Mouse (Mus musculus): ENCODE measurements around the gene Etnk2. TPM values are rescaled to one million over a fixed set of nuclear protein-coding genes. Genes with fewer than 3 reads are reported as not detected.

Gene Etnk2
- polyA plus RNA-seq, 1 experiment from 2014 or later: 4.9 TPM

DNA sequence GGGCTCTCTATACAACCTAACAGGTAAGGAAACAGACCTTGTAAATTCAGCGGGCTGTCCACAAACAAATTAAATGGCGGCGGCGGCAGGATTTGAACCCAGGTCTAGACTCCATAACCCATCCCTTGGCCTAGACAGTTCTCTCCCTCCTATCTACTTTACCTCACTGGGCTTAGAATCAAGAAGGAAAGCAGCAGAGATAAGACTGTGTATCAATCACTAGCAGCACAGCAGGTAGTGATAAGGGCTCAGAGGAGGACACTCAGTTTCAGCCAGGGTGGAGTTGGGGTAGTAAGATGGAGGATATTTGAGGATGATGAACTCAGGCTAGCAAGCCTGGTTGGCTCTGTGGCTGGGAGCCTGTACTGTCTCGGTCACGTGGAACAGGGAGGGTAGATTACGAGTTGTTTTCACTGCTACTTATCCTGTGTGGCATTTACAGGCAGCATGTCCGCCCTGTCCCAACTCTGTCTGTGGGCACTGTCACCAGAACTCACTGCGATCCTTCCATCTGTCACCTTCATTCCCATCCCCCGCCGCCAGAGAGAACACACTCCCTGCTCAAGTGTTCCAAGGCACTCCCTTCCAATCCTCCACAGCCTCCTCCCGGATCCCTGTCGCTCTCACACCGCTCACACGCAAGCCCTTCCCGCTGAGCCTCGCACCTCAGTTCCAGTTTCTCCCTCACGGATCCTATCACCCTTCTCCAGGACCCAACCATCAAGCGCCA lies 24.3 kb downstream of the Etnk2 start:
- H3K4me2 ChIP-seq (replicated peaks; ENCODE audit: low read depth, low read length): no peak overlapping the region
- H3K27ac ChIP-seq (ENCODE audit: low read length): no peak overlapping the region
- H3K4me1 ChIP-seq (ENCODE audit: insufficient read depth, low read length): peaks cover 4% of the 10 kb centered on the region; the same call in 1 of the 2 replicates
- no peaks in the 10 kb centered on the region for H3K27me3 ChIP-seq (ENCODE audit: insufficient read depth, low read length)
- ATAC-seq (ENCODE audit: low FRiP score, low TSS enrichment): no peak
- H3K9ac ChIP-seq (replicated peaks; ENCODE audit: low read length): no peak overlapping the region
- 65% methylated on average over 19 of the region's 19 CpGs for whole genome bisulfite sequencing
- H3K4me3 ChIP-seq (ENCODE audit: low read length): no peak overlapping the region
- H3K36me3 ChIP-seq (ENCODE audit: insufficient read depth, low read length): peaks cover 87% of the 10 kb centered on the region
- no peaks in the 10 kb centered on the region; the same call in 1 of the 2 replicates for H3K9me3 ChIP-seq (ENCODE audit: low read length)

DNA sequence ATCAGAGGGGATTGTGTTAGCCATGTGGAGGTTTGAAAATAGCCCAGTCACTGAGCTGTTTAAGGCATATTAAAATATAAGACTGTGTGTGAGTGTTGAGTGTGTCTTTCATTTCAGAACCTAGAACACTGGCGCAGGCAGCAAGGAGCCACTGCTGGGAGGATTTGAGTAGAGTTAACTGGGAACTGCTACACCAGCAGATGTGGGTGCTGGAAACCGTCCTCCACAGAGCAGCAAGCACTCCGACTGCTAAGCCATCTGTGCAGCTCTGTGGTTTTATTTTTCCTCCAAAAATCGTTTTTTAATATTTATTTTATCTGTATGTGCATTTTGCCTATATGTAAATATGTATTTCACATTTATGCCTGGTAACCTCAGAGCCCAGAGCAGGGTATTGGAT lies 31.3 kb downstream of the Etnk2 start:
- Histone ChIP-seq H3K27me3 (ENCODE audit: insufficient read depth, low read length) (no peaks in the 10 kb centered on the region), H3K4me2 (replicated peaks; ENCODE audit: low read depth, low read length) (no peak overlapping the region), H3K36me3 (ENCODE audit: insufficient read depth, low read length) (peaks cover 31% of the 10 kb centered on the region), H3K9me3 (ENCODE audit: low read length) (no peaks in the 10 kb centered on the region; the same call in 1 of the 2 replicates), H3K4me3 (ENCODE audit: low read length) (no peak overlapping the region), H3K27ac (ENCODE audit: low read length) (no peak overlapping the region), H3K4me1 (ENCODE audit: insufficient read depth, low read length) (peaks cover 21% of the 10 kb centered on the region), H3K9ac (replicated peaks; ENCODE audit: low read length) (no peak overlapping the region)
- no peak for ATAC-seq (ENCODE audit: low FRiP score, low TSS enrichment)
- WGBS: 69% methylated on average over 4 of the region's 4 CpGs

DNA sequence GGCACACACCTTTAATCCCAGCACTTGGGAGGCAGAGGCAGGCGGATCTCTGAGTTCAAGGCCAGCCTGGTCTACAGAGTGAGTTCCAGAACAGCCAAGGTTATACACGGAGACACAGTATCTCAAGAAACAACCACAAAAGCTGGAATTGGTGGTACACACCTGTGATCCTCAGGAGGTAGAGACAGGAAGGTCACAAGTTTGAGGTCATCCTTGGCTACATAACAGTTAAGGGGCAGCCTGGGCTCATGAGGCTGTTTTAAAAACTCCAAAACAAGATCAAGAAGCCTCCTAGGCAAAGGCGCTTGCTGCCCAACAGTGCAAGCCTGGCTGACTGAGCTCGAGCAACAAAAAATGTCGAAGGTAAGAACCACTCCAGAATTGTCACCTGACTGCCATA lies 33.3 kb downstream of the Etnk2 start:
- Histone ChIP-seq H3K9me3 (ENCODE audit: low read length) (no peaks in the 10 kb centered on the region; the same call in 1 of the 2 replicates), H3K4me2 (replicated peaks; ENCODE audit: low read depth, low read length) (no peak overlapping the region), H3K4me1 (ENCODE audit: insufficient read depth, low read length) (peaks cover 35% of the 10 kb centered on the region), H3K36me3 (ENCODE audit: insufficient read depth, low read length) (peaks cover 12% of the 10 kb centered on the region), H3K27ac (ENCODE audit: low read length) (no peak overlapping the region), H3K27me3 (ENCODE audit: insufficient read depth, low read length) (no peaks in the 10 kb centered on the region), H3K9ac (replicated peaks; ENCODE audit: low read length) (no peak overlapping the region), H3K4me3 (ENCODE audit: low read length) (no peak overlapping the region)
- WGBS: 93% methylated on average over 5 of the region's 5 CpGs
- no peak for ATAC-seq (ENCODE audit: low FRiP score, low TSS enrichment)

DNA sequence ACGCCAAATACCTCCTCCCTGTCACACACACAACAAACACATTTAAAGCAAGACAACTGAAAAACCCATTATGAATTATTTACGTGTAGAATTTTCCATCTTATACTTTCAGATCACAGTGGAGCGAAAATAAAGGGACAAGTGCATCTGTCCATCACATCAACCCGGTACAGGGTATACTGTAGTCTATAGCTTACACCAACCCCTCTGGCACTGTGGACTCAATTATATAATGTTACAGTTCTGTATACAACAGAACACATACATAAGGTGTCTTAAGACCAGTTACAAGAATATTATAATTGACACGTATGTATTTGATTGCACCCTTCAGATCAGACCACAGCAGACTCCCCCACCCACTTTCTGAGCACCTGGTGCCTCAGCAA lies 33.7 kb downstream of the Etnk2 start:
- WGBS: 67% methylated on average over 5 of the region's 5 CpGs
- Histone ChIP-seq H3K4me3 (ENCODE audit: low read length) (no peak overlapping the region), H3K4me2 (replicated peaks; ENCODE audit: low read depth, low read length) (peak overlapping the region; percentile 30), H3K27me3 (ENCODE audit: insufficient read depth, low read length) (no peaks in the 10 kb centered on the region), H3K9me3 (ENCODE audit: low read length) (no peaks in the 10 kb centered on the region), H3K27ac (ENCODE audit: low read length) (peak overlapping the region; percentile 89), H3K36me3 (ENCODE audit: insufficient read depth, low read length) (peaks cover 8% of the 10 kb centered on the region), H3K4me1 (ENCODE audit: insufficient read depth, low read length) (peaks cover 35% of the 10 kb centered on the region), H3K9ac (replicated peaks; ENCODE audit: low read length) (peak overlapping the region; percentile 33; the same call in 1 of the 2 replicates)
- ATAC-seq (ENCODE audit: low FRiP score, low TSS enrichment): no peak

DNA sequence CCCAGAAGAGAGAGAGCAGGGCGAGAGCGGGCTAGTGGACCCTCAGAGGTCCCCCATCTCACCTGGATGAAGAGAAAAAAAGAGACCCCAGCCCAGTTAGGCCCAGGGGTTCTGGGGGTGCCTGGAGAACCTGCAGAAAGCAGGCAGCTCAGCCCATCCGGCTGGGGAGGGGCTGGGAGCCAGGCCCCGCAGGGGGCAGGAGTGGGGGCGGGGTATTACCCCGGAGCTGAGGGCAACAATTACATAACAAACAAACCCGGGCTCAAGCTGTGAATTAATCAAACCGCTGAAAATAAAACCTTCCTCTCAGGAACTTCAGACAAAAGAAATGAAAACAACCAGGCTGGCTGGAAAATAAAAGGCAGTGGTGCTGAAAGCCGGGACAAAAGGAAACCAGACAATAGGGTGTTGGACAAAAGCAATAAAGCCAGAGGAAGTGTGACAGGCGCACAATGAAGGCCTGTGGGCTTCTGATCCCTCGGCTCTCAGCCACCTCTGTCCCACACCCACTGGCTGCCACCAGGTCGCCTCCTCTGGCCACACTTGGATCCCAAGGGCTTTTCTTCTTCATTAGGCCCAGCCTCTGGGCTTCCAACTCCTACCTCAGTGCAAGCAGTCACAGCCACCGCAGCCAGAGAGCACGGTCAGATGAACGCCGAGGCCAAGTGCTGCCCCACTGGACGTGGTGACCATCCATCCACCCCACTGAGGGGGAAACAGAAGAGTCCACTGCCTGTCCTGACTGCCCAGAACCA lies 34.3 kb downstream of the Etnk2 start:
- Histone ChIP-seq H3K27ac (ENCODE audit: low read length) (peak overlapping the region; percentile 89), H3K36me3 (ENCODE audit: insufficient read depth, low read length) (0 out of 2 replicates have a peak, but pooled peaks cover 3% of the 10 kb centered on the region), H3K4me1 (ENCODE audit: insufficient read depth, low read length) (peaks cover 35% of the 10 kb centered on the region), H3K4me3 (ENCODE audit: low read length) (no peak overlapping the region), H3K9me3 (ENCODE audit: low read length) (no peaks in the 10 kb centered on the region), H3K9ac (replicated peaks; ENCODE audit: low read length) (peak overlapping the region; percentile 33), H3K4me2 (replicated peaks; ENCODE audit: low read depth, low read length) (peak overlapping the region; percentile 30), H3K27me3 (ENCODE audit: insufficient read depth, low read length) (no peaks in the 10 kb centered on the region)
- WGBS: 11% methylated on average over 17 of the region's 17 CpGs
- peak; percentile 76 for ATAC-seq (ENCODE audit: low FRiP score, low TSS enrichment)

DNA sequence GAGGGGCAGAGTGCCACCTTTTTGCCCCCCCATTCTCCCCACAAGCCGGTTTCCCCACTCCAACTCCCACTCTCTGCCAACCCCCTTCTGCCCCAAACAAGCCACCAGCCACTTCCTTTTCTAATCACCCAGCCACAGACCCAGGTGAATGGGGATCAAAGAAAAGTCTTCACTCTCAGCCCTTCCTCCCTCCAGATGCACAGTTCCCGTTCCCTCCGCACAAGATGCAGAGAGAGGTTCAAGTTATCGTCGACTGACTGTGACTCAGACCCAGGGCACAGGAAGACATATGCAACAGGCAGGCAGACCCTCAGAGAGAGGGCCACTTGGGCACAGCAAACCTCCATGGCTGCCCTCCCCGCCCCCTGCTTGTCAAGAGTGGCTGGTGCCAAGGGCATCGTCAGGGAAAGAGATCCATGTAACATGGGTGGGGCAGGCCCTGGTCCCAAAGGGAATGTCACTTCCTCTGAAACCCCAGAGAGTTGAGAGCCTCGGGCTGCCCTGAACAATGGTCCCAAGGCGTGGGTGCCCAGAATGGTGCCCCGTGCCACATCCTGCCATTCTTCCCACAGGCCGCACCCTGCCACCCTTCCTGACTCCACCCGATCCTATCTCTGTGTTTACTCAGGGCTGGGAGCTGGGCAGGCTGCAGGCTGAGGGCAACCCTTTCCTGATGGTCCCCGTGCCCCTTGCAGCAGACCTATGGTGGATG lies 36.8 kb downstream of the Etnk2 start:
- Histone ChIP-seq H3K27me3 (ENCODE audit: insufficient read depth, low read length) (no peaks in the 10 kb centered on the region), H3K4me3 (ENCODE audit: low read length) (no peak overlapping the region), H3K27ac (ENCODE audit: low read length) (no peak overlapping the region), H3K4me2 (replicated peaks; ENCODE audit: low read depth, low read length) (no peak overlapping the region), H3K36me3 (ENCODE audit: insufficient read depth, low read length) (no peaks in the 10 kb centered on the region), H3K9me3 (ENCODE audit: low read length) (no peaks in the 10 kb centered on the region), H3K9ac (replicated peaks; ENCODE audit: low read length) (no peak overlapping the region), H3K4me1 (ENCODE audit: insufficient read depth, low read length) (peaks cover 35% of the 10 kb centered on the region)
- 65% methylated on average over 13 of the region's 13 CpGs for WGBS
- ATAC-seq (ENCODE audit: low FRiP score, low TSS enrichment): no peak; the same call in 1 of the 2 replicates

DNA sequence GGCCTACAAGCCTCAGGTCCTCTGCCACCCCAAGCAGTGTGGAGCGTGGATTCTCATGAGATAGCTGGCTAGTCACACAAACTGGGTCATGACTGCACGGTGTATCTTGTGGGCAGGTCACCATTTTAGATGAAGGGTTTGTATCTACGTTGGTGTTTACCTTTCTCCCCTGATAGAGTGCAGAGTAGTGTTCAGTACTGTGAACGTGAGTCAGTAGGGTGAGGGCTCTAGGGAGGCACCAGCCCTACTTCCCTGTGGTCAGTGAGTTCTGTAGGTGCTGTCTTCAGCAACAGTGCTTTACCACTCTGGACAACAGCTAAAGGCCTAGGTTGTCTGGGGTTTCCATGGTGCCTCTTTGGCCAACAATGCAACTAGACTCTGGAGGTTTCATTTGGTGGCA lies 40.6 kb downstream of the Etnk2 start:
- Histone ChIP-seq H3K4me2 (replicated peaks; ENCODE audit: low read depth, low read length) (no peak overlapping the region), H3K36me3 (ENCODE audit: insufficient read depth, low read length) (0 out of 2 replicates have a peak, but pooled peaks cover 3% of the 10 kb centered on the region), H3K27ac (ENCODE audit: low read length) (no peak overlapping the region), H3K27me3 (ENCODE audit: insufficient read depth, low read length) (no peaks in the 10 kb centered on the region), H3K4me3 (ENCODE audit: low read length) (no peak overlapping the region), H3K9ac (replicated peaks; ENCODE audit: low read length) (no peak overlapping the region), H3K4me1 (ENCODE audit: insufficient read depth, low read length) (peaks cover 33% of the 10 kb centered on the region), H3K9me3 (ENCODE audit: low read length) (no peaks in the 10 kb centered on the region)
- ATAC-seq (ENCODE audit: low FRiP score, low TSS enrichment): no peak
- 83% methylated on average over 4 of the region's 4 CpGs for WGBS

DNA sequence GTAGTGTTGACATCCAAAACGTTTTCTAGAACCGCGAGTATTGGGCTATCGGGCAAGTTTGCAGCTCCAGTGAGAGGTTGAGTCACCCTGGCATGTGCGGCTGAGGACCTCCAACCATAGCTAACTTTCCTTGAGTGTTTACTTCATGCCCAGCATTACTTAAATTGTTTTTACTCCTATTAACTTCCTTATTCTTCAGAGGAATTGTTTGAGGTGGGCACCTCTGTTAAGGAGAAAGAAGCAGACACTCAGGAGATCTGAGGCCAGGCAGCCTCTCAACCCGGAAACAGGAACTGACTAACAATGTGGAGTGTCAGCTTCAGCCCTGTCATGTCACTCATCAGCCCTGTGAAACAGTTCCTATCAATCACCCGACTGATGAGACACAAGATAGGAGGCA lies 43.2 kb downstream of the Etnk2 start:
- no peak for ATAC-seq (ENCODE audit: low FRiP score, low TSS enrichment)
- Histone ChIP-seq H3K9me3 (ENCODE audit: low read length) (no peaks in the 10 kb centered on the region), H3K4me2 (replicated peaks; ENCODE audit: low read depth, low read length) (no peak overlapping the region), H3K27ac (ENCODE audit: low read length) (no peak overlapping the region), H3K9ac (replicated peaks; ENCODE audit: low read length) (no peak overlapping the region), H3K27me3 (ENCODE audit: insufficient read depth, low read length) (no peaks in the 10 kb centered on the region), H3K4me3 (ENCODE audit: low read length) (no peak overlapping the region), H3K36me3 (ENCODE audit: insufficient read depth, low read length) (0 out of 2 replicates have a peak, but pooled peaks cover 3% of the 10 kb centered on the region), H3K4me1 (ENCODE audit: insufficient read depth, low read length) (peaks cover 31% of the 10 kb centered on the region)
- WGBS: 76% methylated on average over 7 of the region's 7 CpGs

DNA sequence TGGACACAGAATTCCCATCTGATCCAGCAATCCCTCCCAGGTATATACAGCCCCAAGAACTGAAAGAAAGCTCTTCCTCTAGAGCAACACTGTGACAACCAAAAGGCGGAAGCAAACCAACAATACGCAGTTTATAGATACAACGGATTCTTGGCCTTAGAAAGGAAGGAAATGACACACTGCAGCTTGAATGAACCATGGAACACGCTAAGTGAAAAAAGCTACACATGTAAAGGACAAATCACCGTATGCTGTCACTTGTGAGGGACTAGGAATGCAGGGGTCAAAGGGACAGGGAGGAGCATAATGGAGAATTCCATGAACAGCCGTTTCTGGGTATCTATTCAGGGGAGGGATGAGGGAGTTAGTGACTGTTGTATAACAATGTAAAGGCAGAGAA lies 44.1 kb downstream of the Etnk2 start:
- Histone ChIP-seq H3K4me2 (replicated peaks; ENCODE audit: low read depth, low read length) (no peak overlapping the region), H3K27ac (ENCODE audit: low read length) (0 out of 2 replicates have a peak overlapping the region, but pooled peaks have one; percentile 15), H3K4me1 (ENCODE audit: insufficient read depth, low read length) (peaks cover 39% of the 10 kb centered on the region), H3K4me3 (ENCODE audit: low read length) (no peak overlapping the region), H3K9me3 (ENCODE audit: low read length) (no peaks in the 10 kb centered on the region), H3K36me3 (ENCODE audit: insufficient read depth, low read length) (0 out of 2 replicates have a peak, but pooled peaks cover 3% of the 10 kb centered on the region), H3K27me3 (ENCODE audit: insufficient read depth, low read length) (no peaks in the 10 kb centered on the region), H3K9ac (replicated peaks; ENCODE audit: low read length) (no peak overlapping the region)
- no peak for ATAC-seq (ENCODE audit: low FRiP score, low TSS enrichment)
- 62% methylated on average over 6 of the region's 6 CpGs for WGBS
